Mouse (Mus musculus) retina, postnatal 7 days (tissue): Measurements from ENCODE around the gene Hao2.

Experiments
- DNase-seq: peaks from one replicate; pipeline ENCODE4 v3.0.0-alpha.2; 2012; ENCODE audit warnings: low read depth, low spot score

Hao2 gene

GRCm38 (mm10) chr3:98856892-98857291 is 36.1 kb downstream of the Hao2 start:
- DNase-seq, result no peak

GRCm38 (mm10) chr3:98855160-98855559 is 37.9 kb downstream of the Hao2 start:
- no peak for DNase-seq

GRCm38 (mm10) chr3:98853685-98854084 is 39.4 kb downstream of the Hao2 start:
- no peak for DNase-seq

GRCm38 (mm10) chr3:98853051-98853450 is 40.0 kb downstream of the Hao2 start:
- no peak for DNase-seq

- DNase-seq, result no peak
Measured at GRCm38 (mm10) chr3:98852631-98853030, 40.4 kb downstream of the Hao2 start.

GRCm38 (mm10) chr3:98851853-98852252 is 41.2 kb downstream of the Hao2 start:
- DNase-seq, result no peak

GRCm38 (mm10) chr3:98850262-98850661 is 42.8 kb downstream of the Hao2 start:
- no peak for DNase-seq

GRCm38 (mm10) chr3:98848898-98849297 is 44.1 kb downstream of the Hao2 start:
- no peak for DNase-seq
